Mouse (Mus musculus) lung, embryonic 14.5 days (tissue): ENCODE measurements around the gene Arsg. TPM values are rescaled to one million over a fixed set of nuclear protein-coding genes. Genes with fewer than 3 reads are reported as not detected.

ENCODE experiments used
- ATAC-seq: fragments of 200-750 bp; cut with Nextera tagmentation; 2 replicates; pipeline ENCODE4 v1.8.0; 2017; ENCODE audit warnings: mild to moderate bottlenecking, moderate TSS enrichment, moderate library complexity; ENCODE audit not compliant: insufficient read depth
- DNase-seq: peaks from one replicate; pipeline ENCODE4 v3.0.0-alpha.2; 2015
- H3K27ac ChIP-seq: fragments of 300-500 bp; sonication (generic); 2 replicates; pipeline ENCODE4 v1.5.1; 2014; ENCODE audit warnings: low read depth, mild to moderate bottlenecking, moderate library complexity
- H3K27me3 ChIP-seq: fragments of 300-500 bp; sonication (generic); 2 replicates; pipeline ENCODE4 v1.6.1; 2014; ENCODE audit warnings: low read length, control low read depth; ENCODE audit not compliant: insufficient read depth
- H3K36me3 ChIP-seq: fragments of 300-500 bp; sonication (generic); 2 replicates; pipeline ENCODE4 v1.6.1; 2014; ENCODE audit warnings: control low read depth; ENCODE audit not compliant: insufficient read depth
- H3K4me1 ChIP-seq: fragments of 300-500 bp; sonication (generic); 2 replicates; pipeline ENCODE4 v1.6.1; 2014; ENCODE audit warnings: antibody characterized with exemption, control low read depth; ENCODE audit not compliant: insufficient read depth
- H3K4me2 ChIP-seq: fragments of 300-500 bp; sonication (generic); 2 replicates; pipeline ENCODE4 v1.6.1; 2014; ENCODE audit warnings: mild to moderate bottlenecking
- H3K4me3 ChIP-seq: fragments of 300-500 bp; sonication (generic); 2 replicates; pipeline ENCODE4 v1.5.1; 2014; ENCODE audit warnings: low read depth, low read length
- H3K9ac ChIP-seq: fragments of 300-500 bp; sonication (generic); 2 replicates; pipeline ENCODE4 v1.6.1; 2014
- H3K9me3 ChIP-seq: fragments of 300-500 bp; sonication (generic); 2 replicates; pipeline ENCODE4 v1.6.1; 2016; ENCODE audit warnings: low read depth, low read length, control low read depth
- CTCF ChIP-seq: IDR thresholded peaks from 2 replicates; pipeline ENCODE4 v1.5.1; 2016; ENCODE audit warnings: antibody characterized with exemption, low read depth
- WGBS: fragments of 180-500 bp; shearing (Covaris S2); extraction: QIAGEN DNeasy Blood & Tissue Kit; methylation state at CpG from one replicate; pipeline ENCODE4 v1.1.7; 2014; 5-methylcytosine and 5-hydroxymethylcytosine counted together
- polyA plus RNA-seq: library from polyadenylated mRNA; unstranded; fragments of >200 nt; fragmentation: Nextera tagmentation; extraction: Ambion mirVana; gene quantifications from 2 replicates; pipeline ENCODE4 v1.2.1, GENCODE M21; 2014

Gene Arsg
- polyA plus RNA-seq, 1 experiment from 2014 or later: 5.3 TPM

DNA sequence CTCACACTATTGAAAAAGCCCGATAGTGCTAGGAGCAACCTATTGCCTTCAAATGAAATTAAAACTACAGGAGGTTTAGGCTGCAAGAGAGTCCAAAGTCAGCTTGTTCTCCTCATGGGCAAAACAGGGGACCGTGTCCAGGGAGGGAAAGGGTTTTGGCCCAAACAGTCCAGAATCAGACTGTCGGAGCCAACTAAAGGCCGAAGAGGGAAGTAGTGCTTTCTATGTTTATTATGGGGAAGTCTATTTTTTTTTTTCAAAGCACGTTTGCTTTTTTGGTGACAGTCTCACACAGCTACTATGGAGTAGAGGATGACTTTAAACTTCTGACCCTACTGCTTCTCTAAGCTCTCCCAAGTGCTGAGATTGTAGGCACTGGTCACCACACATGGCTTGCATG lies 5.0 kb upstream of the Arsg start:
- Histone ChIP-seq H3K27ac (no peak overlapping the region), H3K4me3 (no peak overlapping the region), H3K9me3 (no peaks in the 10 kb centered on the region), H3K4me1 (no peaks in the 10 kb centered on the region), H3K27me3 (peaks cover 5% of the 10 kb centered on the region; the same call in 1 of the 2 replicates), H3K9ac (no peak overlapping the region), H3K4me2 (no peak overlapping the region), H3K36me3 (no peaks in the 10 kb centered on the region)
- no peak for TF ChIP-seq CTCF
- DNase-seq: peak; percentile 15
- WGBS: 59% methylated on average over 5 of the region's 5 CpGs
- ATAC-seq: no peak

DNA sequence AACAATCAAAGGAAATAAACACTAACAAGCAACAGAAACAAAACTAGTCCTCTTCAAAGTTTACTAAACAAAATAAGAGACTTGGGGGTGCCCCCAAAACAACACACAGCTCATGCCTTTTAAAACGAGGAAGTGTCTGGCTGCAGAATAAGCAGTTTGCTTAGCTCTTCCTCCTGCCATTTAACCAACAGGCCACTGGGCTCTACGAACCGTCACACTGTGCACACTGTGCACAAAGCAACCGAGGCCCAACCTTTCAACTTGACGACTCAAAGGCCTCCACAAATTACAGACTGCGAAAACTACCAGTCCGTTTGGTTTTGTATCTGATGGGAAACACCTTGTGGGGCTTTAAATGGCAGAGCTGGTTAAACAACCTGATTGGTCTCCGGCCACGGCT lies 3.0 kb upstream of the Arsg start:
- peaks cover 5% of the 10 kb centered on the region; the same call in 1 of the 2 replicates for H3K27me3 ChIP-seq
- no peak for TF ChIP-seq CTCF
- H3K4me1 ChIP-seq: no peaks in the 10 kb centered on the region
- no peak overlapping the region for H3K27ac ChIP-seq
- no peak overlapping the region for H3K4me3 ChIP-seq
- DNase-seq: no peak
- H3K4me2 ChIP-seq: peak overlapping the region; percentile 92; the same call in 1 of the 2 replicates
- WGBS: 69% methylated on average over 9 of the region's 9 CpGs
- ATAC-seq: no peak
- no peak overlapping the region for H3K9ac ChIP-seq
- H3K36me3 ChIP-seq: no peaks in the 10 kb centered on the region
- H3K9me3 ChIP-seq: no peaks in the 10 kb centered on the region

DNA sequence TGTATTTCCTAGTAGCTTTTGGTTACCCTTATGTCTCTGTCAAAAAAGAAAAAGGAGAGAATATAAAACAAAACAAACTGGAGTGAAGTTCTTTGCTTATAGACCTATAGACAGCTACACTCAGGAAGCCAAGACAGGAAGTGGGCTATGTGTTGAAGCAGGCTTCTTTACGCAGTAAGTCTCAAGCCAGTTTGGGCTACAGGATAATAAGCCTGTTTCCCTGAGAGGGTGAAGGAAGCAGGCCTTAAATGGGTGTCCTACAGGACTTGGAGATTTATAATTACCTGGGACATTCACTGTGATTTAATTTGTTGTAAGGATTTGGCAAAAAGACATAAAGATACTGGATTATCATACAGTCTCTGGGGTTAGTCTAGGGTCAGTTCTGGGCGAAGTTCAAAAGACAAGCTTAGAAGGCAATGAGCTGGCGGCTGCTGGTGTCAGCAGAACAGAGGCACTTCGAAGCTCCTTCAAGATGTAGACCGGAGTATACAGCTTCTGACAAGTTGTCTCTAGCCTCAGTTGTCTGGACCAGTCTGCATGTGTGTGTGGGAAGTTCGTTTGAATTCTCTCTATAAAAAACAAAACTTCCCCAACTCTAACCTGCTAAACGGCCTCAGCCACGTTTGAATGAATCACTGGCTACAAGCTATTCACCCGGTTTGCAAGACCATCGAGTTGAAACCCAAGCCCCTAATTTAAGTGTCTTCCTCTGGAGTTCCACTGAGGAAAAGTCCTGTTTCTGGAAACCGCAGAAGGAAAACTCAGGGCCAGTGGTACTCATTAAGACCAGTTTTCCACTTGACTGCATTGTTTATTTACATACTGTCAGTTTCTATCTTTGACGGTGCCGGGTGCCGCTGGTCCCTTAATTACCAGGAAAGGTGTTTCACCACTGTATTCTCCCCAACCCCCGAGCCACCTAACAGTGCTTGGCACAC lies 2.0 kb upstream of the Arsg start:
- no peaks in the 10 kb centered on the region for H3K4me1 ChIP-seq
- peak overlapping the region; percentile 69 for H3K4me3 ChIP-seq
- WGBS: 30% methylated on average over 15 of the region's 15 CpGs
- H3K9ac ChIP-seq: peak overlapping the region; percentile 86; the same call in 1 of the 2 replicates
- H3K36me3 ChIP-seq: no peaks in the 10 kb centered on the region
- H3K27me3 ChIP-seq: peaks cover 9% of the 10 kb centered on the region; the same call in 1 of the 2 replicates
- ATAC-seq (no peak), DNase-seq (peak; percentile 35)
- no peak for TF ChIP-seq CTCF
- peak overlapping the region; percentile 92 for H3K4me2 ChIP-seq
- H3K9me3 ChIP-seq: no peaks in the 10 kb centered on the region
- no peak overlapping the region for H3K27ac ChIP-seq

DNA sequence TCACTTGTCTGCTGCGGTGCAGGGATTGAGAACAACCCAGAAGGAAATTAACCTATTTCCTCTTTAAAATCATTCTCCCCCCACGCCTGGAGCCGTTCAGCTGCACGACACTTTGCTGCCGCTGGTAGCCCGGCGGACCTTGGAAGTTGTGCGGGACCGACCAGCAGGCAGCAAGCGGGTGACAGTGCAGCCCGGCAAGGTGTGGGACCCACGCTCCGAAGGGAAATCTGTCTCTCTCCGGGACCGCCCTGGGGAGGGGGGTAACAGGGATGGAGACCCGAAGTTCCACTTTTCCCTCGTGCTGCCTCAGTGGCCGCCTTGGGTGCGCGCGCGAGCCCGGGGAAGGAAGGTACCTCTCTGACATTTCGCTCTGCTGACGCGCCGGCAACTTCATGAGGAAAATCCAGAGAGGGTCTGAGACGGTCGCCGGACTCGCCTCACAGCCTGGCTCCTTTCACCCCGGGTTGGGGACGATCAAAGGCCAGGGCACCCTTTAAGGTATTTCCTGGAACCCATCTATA lies 943 bp upstream of the Arsg start:
- no peaks in the 10 kb centered on the region for H3K9me3 ChIP-seq
- H3K27ac ChIP-seq: peak overlapping the region; percentile 89
- peaks cover 9% of the 10 kb centered on the region; the same call in 1 of the 2 replicates for H3K27me3 ChIP-seq
- peak overlapping the region; percentile 86 for H3K9ac ChIP-seq
- no peaks in the 10 kb centered on the region for H3K36me3 ChIP-seq
- WGBS: under 1% methylated on average over 33 of the region's 33 CpGs
- ATAC-seq (no peak), DNase-seq (peak; percentile 70)
- peak overlapping the region; percentile 69 for H3K4me3 ChIP-seq
- no peaks in the 10 kb centered on the region for H3K4me1 ChIP-seq
- peak; percentile 7; the same call in 1 of the 2 replicates for TF ChIP-seq CTCF
- H3K4me2 ChIP-seq: peak overlapping the region; percentile 92

DNA sequence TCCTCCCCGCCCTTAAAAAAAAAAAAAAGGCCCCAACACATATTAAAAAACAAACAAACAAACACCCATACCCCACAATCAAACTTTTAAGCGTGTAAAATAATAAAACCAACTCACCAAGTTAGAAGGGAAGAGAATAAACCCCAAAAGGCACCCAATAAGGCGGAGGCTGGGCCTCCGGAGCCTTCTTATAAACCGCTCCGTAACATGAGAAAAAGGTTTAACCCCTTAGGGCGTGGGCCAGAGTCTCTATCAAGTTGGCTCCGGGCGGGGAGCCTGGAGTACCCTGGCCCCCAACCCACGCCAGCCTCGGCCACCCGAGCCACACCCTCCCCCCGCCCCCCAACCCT lies 378 bp upstream of the Arsg start:
- Histone ChIP-seq H3K4me3 (peak overlapping the region; percentile 69), H3K27ac (peak overlapping the region; percentile 89), H3K4me1 (no peaks in the 10 kb centered on the region), H3K4me2 (peak overlapping the region; percentile 92), H3K27me3 (peaks cover 9% of the 10 kb centered on the region; the same call in 1 of the 2 replicates), H3K9me3 (no peaks in the 10 kb centered on the region), H3K36me3 (no peaks in the 10 kb centered on the region), H3K9ac (peak overlapping the region; percentile 86)
- DNase-seq (no peak), ATAC-seq (peak; percentile 61; the same call in 1 of the 2 replicates)
- TF ChIP-seq CTCF: no peak
- WGBS: under 1% methylated on average over 13 of the region's 13 CpGs

DNA sequence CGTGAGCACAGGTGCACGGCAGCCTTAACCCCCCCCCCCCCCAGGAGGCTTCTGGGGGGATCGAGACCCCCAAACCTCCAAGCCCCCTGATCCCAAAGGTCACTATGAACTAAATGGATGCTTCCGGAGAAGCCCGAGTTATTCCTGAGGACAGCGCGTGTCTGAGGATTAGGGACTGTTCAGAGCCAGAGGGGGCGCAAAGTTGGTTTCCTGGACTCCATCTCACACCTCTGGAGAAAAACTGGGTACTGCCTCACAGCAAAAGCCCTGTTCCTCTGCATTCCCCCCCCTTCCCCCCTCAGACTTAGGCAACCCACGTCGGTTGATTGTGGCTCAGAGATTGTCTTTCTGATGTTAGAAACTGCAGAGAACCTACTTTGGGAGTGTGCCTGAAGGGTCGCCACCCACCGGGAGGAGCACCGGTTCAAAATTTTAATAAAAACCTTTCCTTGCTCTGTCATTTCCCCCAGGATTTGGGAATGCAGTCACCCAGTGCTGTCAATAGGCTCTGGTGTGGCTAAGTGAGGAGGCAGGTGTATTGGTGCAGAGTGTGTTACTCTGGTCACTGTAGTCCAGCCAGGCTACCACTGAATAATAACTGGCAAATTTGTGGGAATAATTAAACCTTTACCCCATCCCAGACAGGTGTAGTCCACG lies 1.0 kb downstream of the Arsg start:
- Histone ChIP-seq H3K27ac (peak overlapping the region; percentile 89), H3K27me3 (peaks cover 9% of the 10 kb centered on the region; the same call in 1 of the 2 replicates), H3K4me2 (peak overlapping the region; percentile 92), H3K9me3 (no peaks in the 10 kb centered on the region), H3K9ac (peak overlapping the region; percentile 86), H3K4me1 (no peaks in the 10 kb centered on the region), H3K36me3 (no peaks in the 10 kb centered on the region), H3K4me3 (peak overlapping the region; percentile 69)
- no peak; the same call in 1 of the 2 replicates for TF ChIP-seq CTCF
- ATAC-seq: peak; percentile 30; the same call in 1 of the 2 replicates
- DNase-seq: no peak
- WGBS: 7% methylated on average over 13 of the region's 14 CpGs

DNA sequence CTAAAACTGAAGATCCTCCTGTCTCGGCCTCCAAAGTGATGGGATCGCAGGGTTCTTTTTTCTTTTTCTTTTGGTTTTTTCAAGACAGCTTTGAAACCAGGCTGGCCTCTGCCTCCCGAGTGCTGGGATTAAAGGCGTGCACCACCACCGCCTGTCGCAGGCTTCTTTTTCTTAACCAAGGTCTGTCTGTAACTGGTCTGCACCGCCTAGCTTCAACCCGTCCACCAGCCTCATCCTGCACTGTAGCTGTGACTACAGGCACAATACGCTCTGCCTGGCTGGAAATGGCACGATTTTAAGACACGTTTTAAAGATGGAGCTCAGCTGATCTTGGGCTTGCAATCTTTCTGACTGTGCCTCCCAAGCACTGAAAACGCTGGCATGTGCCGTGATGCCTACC lies 1.7 kb downstream of the Arsg start:
- Histone ChIP-seq H3K9me3 (no peaks in the 10 kb centered on the region), H3K36me3 (no peaks in the 10 kb centered on the region), H3K27me3 (peaks cover 9% of the 10 kb centered on the region; the same call in 1 of the 2 replicates), H3K4me3 (no peak overlapping the region), H3K9ac (no peak overlapping the region), H3K4me2 (no peak overlapping the region), H3K4me1 (no peaks in the 10 kb centered on the region), H3K27ac (no peak overlapping the region)
- 82% methylated on average over 13 of the region's 13 CpGs for WGBS
- no peak for TF ChIP-seq CTCF
- DNase-seq (no peak), ATAC-seq (no peak)
